ENCODE assay signal across 9 mouse cellular contexts in genomic region chr3:89911207-89911606, GRCm38 (mm10). TPM values are rescaled to one million over a fixed set of nuclear protein-coding genes. Genes with fewer than 3 reads are reported as not detected.
A peak's percentile ranks its signal among the peaks of the same experiment; 100 is the strongest.
DNase-seq lines count a peak whose midpoint lies in the region; ATAC-seq and TF ChIP-seq lines count a peak whose summit lies in the region.
"Had no signal": no experiment of that assay in that cellular context is flagged by ENCODE, and none has a peak within 500 bp of the region (broad histone marks: within the 10 kb centered on the region; RNA-seq: fewer than 3 reads in every experiment).

No protein-coding gene starts in this region.

- no peak overlapping the region for H3K4me2 ChIP-seq in forebrain, postnatal 0 days (ENCODE audit: low read depth)

- H3K27me3 ChIP-seq in forebrain, postnatal 0 days (ENCODE audit: insufficient read depth, low read length) = no peaks in the 10 kb centered on the region; the same call in 1 of the 2 replicates

- peak; percentile 33 for DNase-seq in kidney, adult 9 months
- DNase-seq in kidney, postnatal 10 days = no peak
- DNase-seq in MEL-GATA-1-ER (ENCODE audit: extremely low read depth, low read depth) (peak; percentile 83), MN1 (ENCODE audit: low spot score) (no peak)
- DNase-seq in left cerebral cortex, postnatal 14 days (ENCODE audit: low spot score in 2 of 2) = peak; percentile 41 to 42
- DNase-seq in forebrain, postnatal 0 days = no peak
- no peak for DNase-seq in gastrocnemius, postnatal 36 days

- no peak overlapping the region for H3K9ac ChIP-seq in forebrain, postnatal 0 days

- no peaks in the 10 kb centered on the region for H3K9me3 ChIP-seq in forebrain, postnatal 0 days (ENCODE audit: low read length)

- H3K36me3 ChIP-seq in forebrain, postnatal 0 days (ENCODE audit: insufficient read depth) = no peaks in the 10 kb centered on the region

- TF ChIP-seq CTCF in forebrain, postnatal 0 days (IDR thresholded peaks at IDR 0.05; ENCODE audit: low read depth) = no peak

- WGBS in forebrain, postnatal 0 days = 84% methylated on average over 3 of the region's 3 CpGs

- no peak overlapping the region for H3K27ac ChIP-seq in forebrain, postnatal 0 days (ENCODE audit: low read depth, low read length)

- 0 out of 2 replicates have a peak, but pooled peaks cover 5% of the 10 kb centered on the region for H3K4me1 ChIP-seq in forebrain, postnatal 0 days (ENCODE audit: insufficient read depth)

- peak; percentile 60 for ATAC-seq in neutrophil, adult 5-6 weeks (ENCODE audit: extremely low read depth, insufficient number of reproducible peaks, low FRiP score, poor library complexity, severe bottlenecking)
- ATAC-seq in forebrain, postnatal 0 days = no peak

- no peak overlapping the region for H3K4me3 ChIP-seq in forebrain, postnatal 0 days (ENCODE audit: low read depth, low read length)
- H3K4me3 ChIP-seq: erythroblast, embryonic 14.5 days had no signal

- intact Hi-C loops in left cerebral cortex, postnatal 14 days (cut with DNase I) = loop anchor here (5.0 kb wide), 1 partner anchor 34 kb away; no protein-coding TSS in a partner anchor
- intact Hi-C loops in gastrocnemius, postnatal 36 days (cut with DNase I) = no loop called here

RNA-seq across cellular contexts. Expression of gene Il6ra, which starts 1.8 kb away (rescaled TPM):
- 1 to 10 TPM; 3.6 to 4.7 TPM for total RNA-seq in left cerebral cortex, postnatal 14 days (2021)
- total RNA-seq in neutrophil, adult 5-6 weeks (2017) = 46.4 and 50.0 TPM in 2 replicates
- total RNA-seq in forebrain, postnatal 0 days (2014; rRNA removed) = 1.1 and 1.7 TPM in 2 replicates
- 1.6 and 1.7 TPM in 2 replicates for polyA plus RNA-seq in forebrain, postnatal 0 days (2015; fragmentation: Nextera tagmentation; extraction: Ambion mirVana)
- 1 to 10 TPM; 4.4 to 4.8 TPM for total RNA-seq in gastrocnemius, postnatal 36 days (2021)

RNA-seq across cellular contexts. Expression of gene Atp8b2, which starts 52.1 kb away (rescaled TPM):
- total RNA-seq in left cerebral cortex, postnatal 14 days (2021) = 10 to 100 TPM; 94.6 to 95.2 TPM
- 37.9 and 45.4 TPM in 2 replicates for total RNA-seq in neutrophil, adult 5-6 weeks (2017)
- total RNA-seq in forebrain, postnatal 0 days (2014; rRNA removed) = 54.7 and 77.9 TPM in 2 replicates
- 4.8 and 6.2 TPM in 2 replicates for polyA plus RNA-seq in forebrain, postnatal 0 days (2015; fragmentation: Nextera tagmentation; extraction: Ambion mirVana)
- 10 to 100 TPM; 12.5 to 15.3 TPM for total RNA-seq in gastrocnemius, postnatal 36 days (2021)

Comparison
In these comparisons a context has a peak if more than half of its experiments do, and no peak if none do; other contexts are left out.
1. DNase-seq: peak in kidney, adult 9 months (single experiment), MEL-GATA-1-ER (single experiment) and left cerebral cortex, postnatal 14 days (2 of 2); none in kidney, postnatal 10 days (single experiment), MN1 (single experiment), forebrain, postnatal 0 days (single experiment) and gastrocnemius, postnatal 36 days (0 of 2).